Mouse (Mus musculus) liver, postnatal 0 days (tissue): ENCODE data around the gene Pcna. TPM values are rescaled to one million over a fixed set of nuclear protein-coding genes. Genes with fewer than 3 reads are reported as not detected.
"Not testable (repeated sequence)": the region's sequence is repeated elsewhere in the genome, so short reads cannot be mapped to it uniquely, and the experiment has no call there.

Experiments
- ATAC-seq: fragments of 200-750 bp; cut with Nextera tagmentation; 2 replicates; pipeline ENCODE4 v1.8.0; 2017; ENCODE audit warnings: mild to moderate bottlenecking, moderate library complexity
- DNase-seq: peaks from one replicate; pipeline ENCODE4 v3.0.0-alpha.2; 2016
- H3K27ac ChIP-seq: fragments of 300-500 bp; sonication (generic); 2 replicates; pipeline ENCODE4 v1.5.1; 2014; ENCODE audit warnings: antibody characterized with exemption, moderate library complexity, mild to moderate bottlenecking, low read depth
- H3K27me3 ChIP-seq: fragments of 300-500 bp; sonication (generic); 2 replicates; pipeline ENCODE4 v1.6.1; 2014; ENCODE audit warnings: low read length, control low read depth, mixed read lengths; ENCODE audit not compliant: insufficient read depth
- H3K36me3 ChIP-seq: fragments of 300-500 bp; sonication (generic); replicated peaks from 2 replicates; pipeline ENCODE4 v1.6.1; 2014; ENCODE audit warnings: mild to moderate bottlenecking, control low read depth, low read length, moderate library complexity, mixed read lengths; ENCODE audit not compliant: insufficient read depth
- H3K4me1 ChIP-seq: fragments of 300-500 bp; sonication (generic); 2 replicates; pipeline ENCODE4 v1.6.1; 2014; ENCODE audit warnings: antibody characterized with exemption, mild to moderate bottlenecking, control low read depth; ENCODE audit not compliant: insufficient read depth
- H3K4me2 ChIP-seq: fragments of 300-500 bp; sonication (generic); 2 replicates; pipeline ENCODE4 v1.6.1; 2014; ENCODE audit warnings: low read depth, mild to moderate bottlenecking, low read length, moderate library complexity, mixed read lengths
- H3K4me3 ChIP-seq: fragments of 300-500 bp; sonication (generic); 2 replicates; pipeline ENCODE4 v1.5.1; 2014; ENCODE audit warnings: low read depth, low read length
- H3K9ac ChIP-seq: fragments of 300-500 bp; sonication (generic); replicated peaks from 2 replicates; pipeline ENCODE4 v1.6.1; 2014; ENCODE audit warnings: mild to moderate bottlenecking, moderate library complexity
- H3K9me3 ChIP-seq: fragments of 300-500 bp; sonication (generic); 2 replicates; pipeline ENCODE4 v1.6.1; 2016; ENCODE audit warnings: mild to moderate bottlenecking, control low read depth, low read length, mixed read lengths
- CTCF ChIP-seq: sonication (generic); IDR thresholded peaks from 2 replicates; pipeline ENCODE4 v1.5.1; 2016; ENCODE audit warnings: antibody characterized with exemption, low read depth
- EP300 ChIP-seq: IDR thresholded peaks from 2 replicates; pipeline ENCODE4 v1.6.1; 2016; ENCODE audit warnings: antibody characterized with exemption, low read depth, mild to moderate bottlenecking
- WGBS: fragments of 180-500 bp; shearing (Covaris S2); extraction: QIAGEN DNeasy Blood & Tissue Kit; methylation state at CpG from one replicate; pipeline ENCODE4 v1.1.7; 2014; ENCODE audit not compliant: insufficient replicate concordance; 5-methylcytosine and 5-hydroxymethylcytosine counted together
- polyA plus RNA-seq: library from polyadenylated mRNA; unstranded; fragments of >200 nt; fragmentation: Nextera tagmentation; extraction: Ambion mirVana; gene quantifications from 2 replicates; pipeline ENCODE4 v1.2.1, GENCODE M21; 2015

Pcna gene
- polyA plus RNA-seq, 1 experiment from 2014 or later: 158 TPM

GRCm38 (mm10) chr2:132240457-132240856, 12.7 kb downstream of the Pcna start:
- H3K27me3 ChIP-seq, ATAC-seq, H3K27ac ChIP-seq, H3K9me3 ChIP-seq, H3K4me1 ChIP-seq, H3K4me2 ChIP-seq, H3K9ac ChIP-seq, H3K4me3 ChIP-seq: not testable (repeated sequence)
- peak; percentile 70 for TF ChIP-seq CTCF
- WGBS: 33% methylated on average over 8 of the region's 10 CpGs
- DNase-seq: peak; percentile 67
- H3K36me3 ChIP-seq: peaks cover 28% of the 10 kb centered on the region

GRCm38 (mm10) chr2:132239434-132239833, 13.7 kb downstream of the Pcna start:
- H3K27me3 ChIP-seq, H3K9me3 ChIP-seq, DNase-seq, H3K4me2 ChIP-seq, H3K27ac ChIP-seq, H3K9ac ChIP-seq, H3K4me1 ChIP-seq, ATAC-seq, H3K4me3 ChIP-seq: not testable (repeated sequence)
- peaks cover 21% of the 10 kb centered on the region for H3K36me3 ChIP-seq
- 90% methylated on average over 3 of the region's 3 CpGs for WGBS

- 60% methylated on average over 7 of the region's 7 CpGs for WGBS
- ATAC-seq: 0 out of 2 replicates have a peak, but pooled peaks have one; percentile 21
- H3K9me3 ChIP-seq: no peaks in the 10 kb centered on the region
- peaks cover 4% of the 10 kb centered on the region; the same call in 1 of the 2 replicates for H3K36me3 ChIP-seq
- no peak overlapping the region for H3K4me3 ChIP-seq
- H3K27me3 ChIP-seq: no peaks in the 10 kb centered on the region
- no peak overlapping the region for H3K27ac ChIP-seq
- no peak overlapping the region for H3K4me2 ChIP-seq
- TF ChIP-seq CTCF (no peak), EP300 (no peak)
- peaks cover 8% of the 10 kb centered on the region for H3K4me1 ChIP-seq
- H3K9ac ChIP-seq: no peak overlapping the region
- peak; percentile 40 for DNase-seq
Observed at GRCm38 (mm10) chr2:132235975-132236374, 17.1 kb downstream of the Pcna start.

- no peaks in the 10 kb centered on the region for H3K9me3 ChIP-seq
- no peak overlapping the region for H3K27ac ChIP-seq
- no peak for ATAC-seq
- TF ChIP-seq CTCF (no peak), EP300 (no peak)
- no peaks in the 10 kb centered on the region for H3K36me3 ChIP-seq
- no peaks in the 10 kb centered on the region for H3K27me3 ChIP-seq
- no peak for DNase-seq
- H3K9ac ChIP-seq: no peak overlapping the region
- 56% methylated on average over 2 of the region's 2 CpGs for WGBS
- peaks cover 8% of the 10 kb centered on the region for H3K4me1 ChIP-seq
- no peak overlapping the region for H3K4me2 ChIP-seq
- H3K4me3 ChIP-seq: no peak overlapping the region
Observed at GRCm38 (mm10) chr2:132235291-132235690, 17.8 kb downstream of the Pcna start.

GRCm38 (mm10) chr2:132233985-132234765, 18.9 kb downstream of the Pcna start:
- Histone ChIP-seq H3K4me3 (no peak overlapping the region), H3K4me2 (no peak overlapping the region), H3K27ac (no peak overlapping the region), H3K4me1 (peaks cover 8% of the 10 kb centered on the region), H3K9me3 (no peaks in the 10 kb centered on the region), H3K27me3 (no peaks in the 10 kb centered on the region), H3K36me3 (no peaks in the 10 kb centered on the region), H3K9ac (no peak overlapping the region)
- no peak for DNase-seq
- no peak for ATAC-seq
- TF ChIP-seq CTCF: no peak
- no peak for TF ChIP-seq EP300
- 63% methylated on average over 16 of the region's 16 CpGs for WGBS

GRCm38 (mm10) chr2:132232413-132232945, 20.6 kb downstream of the Pcna start:
- WGBS: 81% methylated on average over 3 of the region's 3 CpGs
- H3K27me3 ChIP-seq: no peaks in the 10 kb centered on the region
- no peaks in the 10 kb centered on the region for H3K36me3 ChIP-seq
- H3K9ac ChIP-seq: no peak overlapping the region
- H3K4me1 ChIP-seq: peaks cover 5% of the 10 kb centered on the region
- ATAC-seq (no peak), DNase-seq (no peak)
- H3K4me3 ChIP-seq: no peak overlapping the region
- no peak overlapping the region for H3K27ac ChIP-seq
- no peaks in the 10 kb centered on the region for H3K9me3 ChIP-seq
- H3K4me2 ChIP-seq: no peak overlapping the region
- TF ChIP-seq CTCF: no peak
- no peak for TF ChIP-seq EP300
